Comparison of ENCODE assay signal across 29 mouse cellular contexts in the genomic region with DNA sequence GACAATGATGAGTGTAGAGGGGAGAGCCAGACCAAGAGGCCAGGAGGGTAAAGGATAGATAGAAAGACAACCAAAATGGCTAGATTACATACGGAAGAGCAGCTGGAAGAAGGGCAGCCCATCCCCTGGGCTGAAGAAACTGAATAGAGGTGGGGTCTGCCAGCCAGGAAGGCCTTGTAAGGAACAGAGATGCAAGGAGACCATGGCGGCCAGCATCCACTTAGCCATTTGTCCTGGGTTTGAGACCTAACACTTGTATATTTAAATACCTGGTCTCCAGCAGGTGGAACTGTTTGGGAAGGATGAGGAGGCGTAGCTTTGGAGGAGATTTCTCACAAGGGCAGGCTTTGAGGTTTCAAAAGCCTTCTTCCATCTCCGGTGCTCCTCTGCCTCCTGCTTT. TPM values are rescaled to one million over a fixed set of nuclear protein-coding genes. Genes with fewer than 3 reads are reported as not detected.
"Had no signal": no experiment of that assay in that cellular context is flagged by ENCODE, and none has a peak within 500 bp of the region (broad histone marks: within the 10 kb centered on the region; RNA-seq: fewer than 3 reads in every experiment).

No protein-coding gene starts in this region.

- H3K9ac ChIP-seq: forebrain, postnatal 0 days; heart, embryonic 12.5 days; hindbrain, embryonic 13.5 days; hindbrain, embryonic 15.5 days; kidney, embryonic 15.5 days; limb, embryonic 13.5 days; limb, embryonic 15.5 days had no signal

- H3K27me3 ChIP-seq: heart, embryonic 12.5 days; hindbrain, embryonic 13.5 days; hindbrain, embryonic 15.5 days; kidney, embryonic 15.5 days; limb, embryonic 13.5 days; limb, embryonic 15.5 days had no signal

- H3K4me1 ChIP-seq: heart, embryonic 12.5 days; hindbrain, embryonic 13.5 days; hindbrain, embryonic 15.5 days; kidney, embryonic 15.5 days; limb, embryonic 13.5 days; limb, embryonic 15.5 days had no signal

- H3K27ac ChIP-seq: hindbrain, embryonic 13.5 days; hindbrain, embryonic 15.5 days; hindbrain, postnatal 0 days; kidney, embryonic 15.5 days; kidney, postnatal 0 days; limb, embryonic 13.5 days; limb, embryonic 15.5 days had no signal

- H3K4me3 ChIP-seq: heart, embryonic 12.5 days; hindbrain, embryonic 13.5 days; hindbrain, embryonic 15.5 days; kidney, embryonic 15.5 days; limb, embryonic 13.5 days; limb, embryonic 15.5 days had no signal

- H3K36me3 ChIP-seq: heart, embryonic 12.5 days; hindbrain, embryonic 13.5 days; hindbrain, embryonic 15.5 days; kidney, embryonic 15.5 days; limb, embryonic 13.5 days; limb, embryonic 15.5 days had no signal

- DNase-seq: forebrain, postnatal 0 days; gastrocnemius, postnatal 14 days; gastrocnemius, postnatal 36 days; heart, adult 18-20 months; heart, postnatal 14 days; heart, postnatal 36 days; kidney, adult 11 months; kidney, adult 2 months; kidney, adult 9 months; kidney, postnatal 14 days; kidney, postnatal 36 days; layer of hippocampus, adult 9-11 months; layer of hippocampus, postnatal 36 days; left cerebral cortex, postnatal 4 days had no signal

RNA-seq across cellular contexts. Expression of a gene that starts 29.9 kb away (rescaled TPM):
- total RNA-seq: forebrain, postnatal 0 days; hematopoietic stem cell, adult 5-6 weeks; layer of hippocampus, adult 18-20 months; layer of hippocampus, postnatal 36 days; liver, adult 2 months had no signal
- polyA plus RNA-seq: heart, embryonic 12.5 days; heart, embryonic 14.5 days; intestine, embryonic 14.5 days; intestine, embryonic 16.5 days; kidney, embryonic 15.5 days; large intestine, adult 2 months had no signal
